ENCODE assay signal across 17 mouse cellular contexts in genomic region chr5:149071546-149071945, GRCm38 (mm10).
A peak's percentile ranks its signal among the peaks of the same experiment; 100 is the strongest.
DNase-seq lines count a peak whose midpoint lies in the region; ATAC-seq and TF ChIP-seq lines count a peak whose summit lies in the region.
"Had no signal": no experiment of that assay in that cellular context is flagged by ENCODE, and none has a peak within 500 bp of the region (broad histone marks: within the 10 kb centered on the region; RNA-seq: fewer than 3 reads in every experiment).

No protein-coding gene starts in this region.

- H3K4me1 ChIP-seq in liver, embryonic 14.5 days (replicated peaks; ENCODE audit: control insufficient read depth in 2 of 2, insufficient read depth in 2 of 2, low read length in 1 of 2) = peaks cover 0 to 9% of the 10 kb centered on the region in 2 experiments; a peak in 2 of 4 replicates
- peaks cover 17% of the 10 kb centered on the region for H3K4me1 ChIP-seq in liver, embryonic 12.5 days
- H3K4me1 ChIP-seq in E14TG2a.4 (replicated peaks; ENCODE audit: low read depth, low read length) = peaks cover 21% of the 10 kb centered on the region
- H3K4me1 ChIP-seq: embryonic facial prominence, embryonic 10.5 days; limb, embryonic 12.5 days; midbrain, embryonic 13.5 days had no signal

- DNase-seq in gastrocnemius, adult 2 months = no peak
- DNase-seq in gastrocnemius, postnatal 25 days = no peak
- DNase-seq in liver, embryonic 14.5 days (ENCODE audit: low read depth in 3 of 3, low spot score in 3 of 3) = no peak
- DNase-seq in right cerebral cortex, adult 18-20 months = no peak
- DNase-seq in yolk sac, embryonic 10.5 days (ENCODE audit: low spot score) = no peak
- DNase-seq: adrenal gland, postnatal 10 days; cerebellum, postnatal 14 days; heart, adult 18-20 months; heart, postnatal 14 days; kidney, postnatal 10 days; layer of hippocampus, postnatal 36 days had no signal

- H3K9me3 ChIP-seq in liver, embryonic 14.5 days (ENCODE audit: control insufficient read depth, low read length) = no peaks in the 10 kb centered on the region
- 0 out of 2 replicates have a peak, but pooled peaks cover 2% of the 10 kb centered on the region for H3K9me3 ChIP-seq in liver, embryonic 12.5 days (replicated peaks)
- peaks cover 15% of the 10 kb centered on the region for H3K9me3 ChIP-seq in E14TG2a.4 (ENCODE audit: low read length)
- H3K9me3 ChIP-seq: embryonic facial prominence, embryonic 10.5 days had no signal

- WGBS in liver, embryonic 14.5 days (ENCODE audit: insufficient replicate concordance) = 80% methylated on average over 5 of the region's 5 CpGs
- 92% methylated on average over 5 of the region's 5 CpGs for WGBS in liver, embryonic 12.5 days (ENCODE audit: insufficient replicate concordance)

- H3K27ac ChIP-seq in gastrocnemius, adult 2 months = no peak overlapping the region
- H3K27ac ChIP-seq in liver, embryonic 14.5 days = no peak overlapping the region
- no peak overlapping the region for H3K27ac ChIP-seq in liver, embryonic 12.5 days
- H3K27ac ChIP-seq: embryonic facial prominence, embryonic 10.5 days; limb, embryonic 12.5 days; midbrain, embryonic 13.5 days had no signal

- intact Hi-C loops in gastrocnemius, adult 2 months (cut with DNase I) = loop anchor here (5.0 kb wide), 1 partner anchor 66 kb away; no protein-coding TSS in a partner anchor

- no peak overlapping the region for H3K4me2 ChIP-seq in liver, embryonic 14.5 days (ENCODE audit: low read depth)
- no peak overlapping the region for H3K4me2 ChIP-seq in liver, embryonic 12.5 days
- H3K4me2 ChIP-seq: limb, embryonic 12.5 days; midbrain, embryonic 13.5 days had no signal

- H3K36me3 ChIP-seq in liver, embryonic 14.5 days (replicated peaks; ENCODE audit: control insufficient read depth, insufficient read depth, low read depth) = no peaks in the 10 kb centered on the region
- no peaks in the 10 kb centered on the region for H3K36me3 ChIP-seq in liver, embryonic 12.5 days
- H3K36me3 ChIP-seq in E14TG2a.4 (ENCODE audit: insufficient read depth, low read length) = no peaks in the 10 kb centered on the region
- H3K36me3 ChIP-seq: embryonic facial prominence, embryonic 10.5 days; limb, embryonic 12.5 days; midbrain, embryonic 13.5 days had no signal

- H3K27me3 ChIP-seq in liver, embryonic 14.5 days (ENCODE audit: control insufficient read depth, insufficient read depth, low read length) = no peaks in the 10 kb centered on the region
- no peaks in the 10 kb centered on the region for H3K27me3 ChIP-seq in liver, embryonic 12.5 days (replicated peaks)
- H3K27me3 ChIP-seq in E14TG2a.4 (ENCODE audit: insufficient read depth, low read length) = peaks cover 17% of the 10 kb centered on the region
- H3K27me3 ChIP-seq: limb, embryonic 12.5 days; midbrain, embryonic 13.5 days had no signal

- no peak for ATAC-seq in liver, embryonic 14.5 days (ENCODE audit: insufficient read depth)
- ATAC-seq in liver, embryonic 12.5 days = no peak
- ATAC-seq in erythroblast, adult 5-6 weeks (replicated peaks; ENCODE audit: low FRiP score, poor library complexity, severe bottlenecking) = peak; percentile 70; the same call in 1 of the 2 replicates
- ATAC-seq: midbrain, embryonic 13.5 days had no signal

- H3K9ac ChIP-seq in liver, embryonic 14.5 days (replicated peaks) = no peak overlapping the region
- no peak overlapping the region for H3K9ac ChIP-seq in liver, embryonic 12.5 days
- H3K9ac ChIP-seq: limb, embryonic 12.5 days; midbrain, embryonic 13.5 days had no signal

- peak; percentile 21; the same call in 1 of the 2 replicates for TF ChIP-seq CTCF in gastrocnemius, adult 2 months (IDR thresholded peaks at IDR 0.05)
- TF ChIP-seq CTCF in liver, embryonic 14.5 days (IDR thresholded peaks at IDR 0.05; ENCODE audit: low read depth) = peak; percentile 63
- peak; percentile 85 for TF ChIP-seq CTCF in E14TG2a.4 (conservative IDR thresholded peaks at IDR 0.05; ENCODE audit: low read length)

- no peak overlapping the region for H3K4me3 ChIP-seq in gastrocnemius, adult 2 months
- no peak overlapping the region for H3K4me3 ChIP-seq in liver, embryonic 14.5 days (ENCODE audit: insufficient read depth in 1 of 2, low read depth in 2 of 2, low read length in 2 of 2)
- H3K4me3 ChIP-seq in liver, embryonic 12.5 days = no peak overlapping the region
- no peak overlapping the region for H3K4me3 ChIP-seq in E14TG2a.4 (replicated peaks; ENCODE audit: low read length)
- H3K4me3 ChIP-seq: embryonic facial prominence, embryonic 10.5 days; limb, embryonic 12.5 days; midbrain, embryonic 13.5 days had no signal

- no peak for TF ChIP-seq EP300 in liver, embryonic 14.5 days (IDR thresholded peaks at IDR 0.05; ENCODE audit: low read depth)

Comparison
In these comparisons a context has a peak if more than half of its experiments do, and no peak if none do; other contexts are left out.
1. CTCF ChIP-seq: peak in every context shown above with its lines; median percentile 85 in E14TG2a.4; 63 in liver, embryonic 14.5 days; 21 in gastrocnemius, adult 2 months.